Mouse (Mus musculus) forebrain, embryonic 14.5 days (tissue): ENCODE measurements at regions not wholly inside any gene's neighbourhood (a gene's known extent, or its start where the extent isn't known, plus 50 kb on each side); places are given as distances from the start of the nearest gene placed in this dataset.

Experiments used
- ATAC-seq: fragments of 200-750 bp; cut with Nextera tagmentation; 2 replicates; pipeline ENCODE4 v1.8.0; 2017; ENCODE audit warnings: mild to moderate bottlenecking, moderate library complexity
- DNase-seq: peaks from one replicate; pipeline ENCODE4 v3.0.0-alpha.2; 2015; ENCODE audit warnings: low spot score
- H3K27ac ChIP-seq: fragments of 300-500 bp; sonication (generic); 2 replicates; pipeline ENCODE4 v1.5.1; 2014; ENCODE audit warnings: low read depth, mild to moderate bottlenecking, control low read depth, low read length, moderate library complexity
- H3K27me3 ChIP-seq: fragments of 300-500 bp; sonication (generic); replicated peaks from 2 replicates; pipeline ENCODE4 v1.6.1; 2014; ENCODE audit warnings: low read length, control low read depth, mixed read lengths; ENCODE audit not compliant: control insufficient read depth, insufficient read depth
- H3K36me3 ChIP-seq: fragments of 300-500 bp; sonication (generic); 2 replicates; pipeline ENCODE4 v1.6.1; 2014; ENCODE audit warnings: low read length, control low read depth; ENCODE audit not compliant: control insufficient read depth, insufficient read depth
- H3K4me1 ChIP-seq: fragments of 300-500 bp; sonication (generic); 2 replicates; pipeline ENCODE4 v1.6.1; 2014; ENCODE audit warnings: antibody characterized with exemption, low read length, control low read depth; ENCODE audit not compliant: control insufficient read depth, insufficient read depth
- H3K4me2 ChIP-seq: fragments of 300-500 bp; sonication (generic); 2 replicates; pipeline ENCODE4 v1.6.1; 2014; ENCODE audit warnings: mild to moderate bottlenecking, control low read depth, low read length
- H3K4me3 ChIP-seq: fragments of 300-500 bp; sonication (generic); 2 replicates; pipeline ENCODE4 v1.5.1; 2014; ENCODE audit warnings: low read depth, low read length, control low read depth
- H3K9ac ChIP-seq: fragments of 300-500 bp; sonication (generic); 2 replicates; pipeline ENCODE4 v1.6.1; 2014; ENCODE audit warnings: mild to moderate bottlenecking, low read length, control low read depth, moderate library complexity
- H3K9me3 ChIP-seq: fragments of 300-500 bp; sonication (generic); replicated peaks from 2 replicates; pipeline ENCODE4 v1.6.1; 2016; ENCODE audit warnings: low read length, control low read depth, mixed read lengths; ENCODE audit not compliant: control insufficient read depth
- WGBS: fragments of 180-500 bp; shearing (Covaris S2); extraction: QIAGEN DNeasy Blood & Tissue Kit; methylation state at CpG from one replicate; pipeline ENCODE4 v1.1.7; 2014; 5-methylcytosine and 5-hydroxymethylcytosine counted together

- Histone ChIP-seq H3K36me3 (no peaks in the 10 kb centered on the region), H3K4me1 (no peaks in the 10 kb centered on the region), H3K4me2 (no peak overlapping the region), H3K27ac (no peak overlapping the region), H3K9me3 (no peaks in the 10 kb centered on the region), H3K27me3 (no peaks in the 10 kb centered on the region), H3K9ac (no peak overlapping the region), H3K4me3 (no peak overlapping the region)
- DNase-seq = no peak
- WGBS = 87% methylated on average over 3 of the region's 3 CpGs
- no peak for ATAC-seq
Observed at GRCm38 (mm10) chr14:83638306-83638705, 805.1 kb upstream of the Pcdh17 start.

- Histone ChIP-seq H3K4me3 (no peak overlapping the region), H3K4me2 (no peak overlapping the region), H3K4me1 (no peaks in the 10 kb centered on the region), H3K9me3 (no peaks in the 10 kb centered on the region), H3K27ac (no peak overlapping the region), H3K36me3 (no peaks in the 10 kb centered on the region), H3K27me3 (no peaks in the 10 kb centered on the region), H3K9ac (no peak overlapping the region)
- 84% methylated on average over 3 of the region's 3 CpGs for WGBS
- ATAC-seq = peak; percentile 66; the same call in 1 of the 2 replicates
- DNase-seq = peak; percentile 22
Observed at GRCm38 (mm10) chr14:83639813-83640481, 803.4 kb upstream of the Pcdh17 start.

GRCm38 (mm10) chr14:83648643-83649042, 794.7 kb upstream of the Pcdh17 start:
- Histone ChIP-seq H3K27ac (no peak overlapping the region), H3K36me3 (no peaks in the 10 kb centered on the region), H3K9me3 (no peaks in the 10 kb centered on the region), H3K9ac (no peak overlapping the region), H3K27me3 (no peaks in the 10 kb centered on the region), H3K4me1 (no peaks in the 10 kb centered on the region), H3K4me3 (no peak overlapping the region), H3K4me2 (no peak overlapping the region)
- 87% methylated on average over 2 of the region's 2 CpGs for WGBS
- ATAC-seq (no peak), DNase-seq (no peak)

GRCm38 (mm10) chr14:83664065-83664464, 779.3 kb upstream of the Pcdh17 start:
- Histone ChIP-seq H3K36me3 (no peaks in the 10 kb centered on the region), H3K4me2 (no peak overlapping the region), H3K27me3 (no peaks in the 10 kb centered on the region), H3K9me3 (no peaks in the 10 kb centered on the region), H3K27ac (no peak overlapping the region), H3K4me1 (no peaks in the 10 kb centered on the region), H3K9ac (no peak overlapping the region), H3K4me3 (no peak overlapping the region)
- ATAC-seq (no peak), DNase-seq (no peak)
- WGBS = 84% methylated on average over 2 of the region's 2 CpGs
